Mouse (Mus musculus): ENCODE data around the gene Ninj2. TPM values are rescaled to one million over a fixed set of nuclear protein-coding genes. Genes with fewer than 3 reads are reported as not detected.

The Ninj2 gene
- polyA plus RNA-seq, 1 experiment from 2014 or later, result not detected

DNA sequence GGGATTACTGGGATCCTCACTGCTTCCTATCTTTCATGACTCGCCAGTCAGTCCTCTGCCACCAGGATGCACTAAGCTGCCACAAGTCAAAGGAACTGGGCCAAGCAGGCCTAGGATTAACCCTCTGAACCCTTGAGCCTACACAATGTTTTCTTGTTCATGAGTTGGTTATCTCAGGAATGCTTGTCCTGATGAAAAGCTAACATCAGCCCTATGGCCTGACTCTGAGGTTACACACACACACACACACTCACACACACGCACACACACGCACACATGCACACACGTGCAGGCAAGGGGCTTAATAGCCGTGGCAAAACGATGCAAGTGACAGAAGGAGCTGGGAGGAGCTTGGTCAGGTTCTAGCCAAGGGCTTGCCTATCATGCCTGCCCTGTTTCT is 132.2 kb downstream of the Ninj2 start:
- 73% methylated on average over 6 of the region's 6 CpGs for WGBS
- no peak overlapping the region for H3K4me3 ChIP-seq (ENCODE audit: low read depth, low read length)
- H3K4me2 ChIP-seq (ENCODE audit: low read depth, low read length, severe bottlenecking), result no peak overlapping the region
- ATAC-seq (replicated peaks; ENCODE audit: low FRiP score) (no peak), DNase-seq (ENCODE audit: low spot score) (no peak)
- H3K4me1 ChIP-seq (replicated peaks; ENCODE audit: control insufficient read depth, insufficient read depth, low read length), result no peaks in the 10 kb centered on the region
- no peaks in the 10 kb centered on the region for H3K27me3 ChIP-seq (ENCODE audit: control insufficient read depth, insufficient read depth, low read length)
- H3K36me3 ChIP-seq (ENCODE audit: control insufficient read depth, insufficient read depth, low read length), result no peaks in the 10 kb centered on the region
- no peaks in the 10 kb centered on the region for H3K9me3 ChIP-seq (ENCODE audit: control insufficient read depth, low read length)
- H3K9ac ChIP-seq (ENCODE audit: low read length), result no peak overlapping the region
- H3K27ac ChIP-seq (ENCODE audit: low read depth, low read length), result no peak overlapping the region

DNA sequence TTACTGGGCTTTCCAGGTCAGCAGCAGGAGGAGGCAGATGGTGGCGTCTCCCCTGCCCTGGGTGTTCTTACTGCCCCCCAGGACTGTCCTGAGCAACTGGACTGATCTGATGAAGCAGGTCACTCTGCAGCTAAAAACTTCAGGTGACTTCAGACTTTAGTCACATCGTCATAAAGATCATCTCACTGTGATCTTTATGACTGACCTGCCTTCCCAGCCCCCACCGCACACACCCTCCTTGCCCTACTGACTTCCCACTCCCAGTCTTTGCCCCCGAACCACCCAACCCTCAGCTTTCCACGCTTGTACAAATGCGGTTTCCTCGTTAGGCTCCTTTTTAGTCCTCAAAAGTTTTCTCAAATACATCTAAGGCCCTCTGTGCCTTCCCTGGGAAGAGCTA is 133.9 kb downstream of the Ninj2 start:
- H3K4me1 ChIP-seq (replicated peaks; ENCODE audit: control insufficient read depth, insufficient read depth, low read length), result no peaks in the 10 kb centered on the region
- H3K9me3 ChIP-seq (ENCODE audit: control insufficient read depth, low read length), result no peaks in the 10 kb centered on the region
- H3K27ac ChIP-seq (ENCODE audit: low read depth, low read length), result no peak overlapping the region
- ATAC-seq (replicated peaks; ENCODE audit: low FRiP score), result no peak
- H3K4me2 ChIP-seq (ENCODE audit: low read depth, low read length, severe bottlenecking), result no peak overlapping the region
- 84% methylated on average over 7 of the region's 7 CpGs for WGBS
- H3K4me3 ChIP-seq (ENCODE audit: low read depth, low read length), result no peak overlapping the region
- no peak overlapping the region for H3K9ac ChIP-seq (ENCODE audit: low read length)
- no peak for DNase-seq (ENCODE audit: low spot score)
- no peaks in the 10 kb centered on the region for H3K27me3 ChIP-seq (ENCODE audit: control insufficient read depth, insufficient read depth, low read length)
- no peaks in the 10 kb centered on the region for H3K36me3 ChIP-seq (ENCODE audit: control insufficient read depth, insufficient read depth, low read length)

DNA sequence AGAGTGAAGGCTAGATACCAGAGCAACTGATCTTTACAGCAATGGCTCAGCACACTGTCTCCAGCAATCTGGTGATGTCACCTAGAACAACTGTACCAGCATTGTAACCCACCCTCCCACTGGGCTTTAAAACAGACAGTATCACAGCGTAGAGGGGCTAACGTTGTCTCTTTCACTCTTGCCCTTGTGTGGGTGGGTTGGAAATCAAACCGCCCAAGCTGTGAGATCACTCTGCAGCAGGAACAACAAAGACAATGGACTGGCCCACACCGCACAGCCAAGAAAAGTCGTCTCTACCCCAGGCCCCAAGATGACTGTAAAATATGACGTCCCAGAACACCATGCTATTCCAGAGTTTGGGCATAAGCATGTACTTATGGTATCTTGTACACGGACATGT is 136.7 kb downstream of the Ninj2 start:
- H3K4me3 ChIP-seq (ENCODE audit: low read depth, low read length), result no peak overlapping the region
- H3K4me1 ChIP-seq (replicated peaks; ENCODE audit: control insufficient read depth, insufficient read depth, low read length), result no peaks in the 10 kb centered on the region
- WGBS, result 68% methylated on average over 7 of the region's 7 CpGs
- no peak for DNase-seq (ENCODE audit: low spot score)
- H3K9me3 ChIP-seq (ENCODE audit: control insufficient read depth, low read length), result no peaks in the 10 kb centered on the region
- no peaks in the 10 kb centered on the region for H3K27me3 ChIP-seq (ENCODE audit: control insufficient read depth, insufficient read depth, low read length)
- H3K4me2 ChIP-seq (ENCODE audit: low read depth, low read length, severe bottlenecking), result no peak overlapping the region
- no peak overlapping the region for H3K27ac ChIP-seq (ENCODE audit: low read depth, low read length)
- ATAC-seq (replicated peaks; ENCODE audit: low FRiP score), result no peak
- no peaks in the 10 kb centered on the region for H3K36me3 ChIP-seq (ENCODE audit: control insufficient read depth, insufficient read depth, low read length)
- no peak overlapping the region for H3K9ac ChIP-seq (ENCODE audit: low read length)

DNA sequence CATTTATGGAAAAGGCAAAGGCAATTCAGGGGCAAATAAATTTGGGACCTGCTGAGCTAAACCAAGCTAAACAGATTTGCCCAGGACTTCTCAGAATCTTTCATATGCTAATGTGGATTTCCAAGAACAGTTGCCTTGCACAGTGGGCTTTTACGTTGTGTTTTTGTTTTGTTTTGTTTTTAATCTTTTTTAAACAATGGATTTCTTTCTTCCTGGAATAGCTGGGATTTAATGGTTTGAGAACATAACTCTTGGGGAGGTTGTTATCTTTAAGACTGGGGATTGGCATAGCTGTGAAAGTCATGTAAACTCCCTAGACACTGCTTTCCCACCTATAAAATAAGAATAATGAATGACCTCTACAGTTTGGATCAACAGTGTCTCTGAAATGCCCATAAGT is 137.3 kb downstream of the Ninj2 start:
- no peak overlapping the region for H3K4me2 ChIP-seq (ENCODE audit: low read depth, low read length, severe bottlenecking)
- ATAC-seq (replicated peaks; ENCODE audit: low FRiP score) (no peak), DNase-seq (ENCODE audit: low spot score) (no peak)
- H3K9ac ChIP-seq (ENCODE audit: low read length), result no peak overlapping the region
- no peaks in the 10 kb centered on the region for H3K9me3 ChIP-seq (ENCODE audit: control insufficient read depth, low read length)
- no peak overlapping the region for H3K4me3 ChIP-seq (ENCODE audit: low read depth, low read length)
- H3K36me3 ChIP-seq (ENCODE audit: control insufficient read depth, insufficient read depth, low read length), result no peaks in the 10 kb centered on the region
- H3K27me3 ChIP-seq (ENCODE audit: control insufficient read depth, insufficient read depth, low read length), result no peaks in the 10 kb centered on the region
- WGBS, result 15% methylated on average over 1 of the region's 1 CpGs
- H3K27ac ChIP-seq (ENCODE audit: low read depth, low read length), result no peak overlapping the region
- no peaks in the 10 kb centered on the region for H3K4me1 ChIP-seq (replicated peaks; ENCODE audit: control insufficient read depth, insufficient read depth, low read length)

DNA sequence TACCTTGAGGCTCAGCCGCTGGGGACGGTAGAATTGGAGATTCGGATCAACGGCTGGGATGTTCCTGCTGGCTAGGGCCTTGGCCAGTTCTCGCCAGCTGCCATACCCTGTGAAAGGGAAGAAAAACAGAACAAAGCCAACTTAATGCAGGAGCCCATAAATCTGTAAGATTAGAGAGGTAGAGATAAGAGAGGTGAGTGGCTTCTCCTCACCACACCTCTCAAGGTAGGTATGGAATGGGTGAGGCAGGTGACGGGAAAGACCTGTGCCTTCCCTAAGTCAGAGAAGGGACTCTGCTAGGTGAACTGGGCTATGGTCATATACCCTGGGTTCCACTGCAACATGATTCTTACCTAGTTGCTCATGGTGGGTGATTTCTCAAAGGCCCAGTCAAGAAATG is 139.7 kb downstream of the Ninj2 start:
- no peak for DNase-seq (ENCODE audit: low spot score)
- no peak overlapping the region for H3K9ac ChIP-seq (ENCODE audit: low read length)
- H3K9me3 ChIP-seq (ENCODE audit: control insufficient read depth, low read length), result no peaks in the 10 kb centered on the region
- H3K4me3 ChIP-seq (ENCODE audit: low read depth, low read length), result no peak overlapping the region
- no peak overlapping the region for H3K27ac ChIP-seq (ENCODE audit: low read depth, low read length)
- H3K4me2 ChIP-seq (ENCODE audit: low read depth, low read length, severe bottlenecking), result no peak overlapping the region
- no peak for ATAC-seq (replicated peaks; ENCODE audit: low FRiP score)
- 98% methylated on average over 6 of the region's 6 CpGs for WGBS
- H3K36me3 ChIP-seq (ENCODE audit: control insufficient read depth, insufficient read depth, low read length), result no peaks in the 10 kb centered on the region
- no peaks in the 10 kb centered on the region for H3K4me1 ChIP-seq (replicated peaks; ENCODE audit: control insufficient read depth, insufficient read depth, low read length)
- no peaks in the 10 kb centered on the region for H3K27me3 ChIP-seq (ENCODE audit: control insufficient read depth, insufficient read depth, low read length)

DNA sequence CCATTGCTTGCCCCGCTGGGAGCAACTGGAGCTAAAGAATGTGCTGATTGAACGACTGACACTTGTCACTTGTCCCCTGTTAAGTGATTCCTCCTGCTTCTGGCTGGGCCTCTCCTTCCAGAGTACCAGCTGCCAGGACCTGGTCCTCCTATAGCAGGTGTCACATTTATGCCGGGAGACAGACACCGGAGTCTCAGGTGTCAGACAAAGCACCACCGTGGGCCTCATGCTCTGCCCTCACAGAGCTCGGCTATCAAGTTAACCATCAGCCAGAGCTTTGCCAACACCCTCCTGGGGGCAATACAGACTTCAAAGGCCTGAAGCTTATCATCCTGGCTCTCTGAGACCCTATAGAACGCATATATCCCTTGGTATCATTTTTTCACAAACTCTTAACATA is 142.7 kb downstream of the Ninj2 start:
- no peaks in the 10 kb centered on the region for H3K36me3 ChIP-seq (ENCODE audit: control insufficient read depth, insufficient read depth, low read length)
- no peaks in the 10 kb centered on the region for H3K4me1 ChIP-seq (replicated peaks; ENCODE audit: control insufficient read depth, insufficient read depth, low read length)
- H3K9me3 ChIP-seq (ENCODE audit: control insufficient read depth, low read length), result no peaks in the 10 kb centered on the region
- H3K27ac ChIP-seq (ENCODE audit: low read depth, low read length), result no peak overlapping the region
- no peak overlapping the region for H3K9ac ChIP-seq (ENCODE audit: low read length)
- no peak for DNase-seq (ENCODE audit: low spot score)
- H3K4me3 ChIP-seq (ENCODE audit: low read depth, low read length), result no peak overlapping the region
- ATAC-seq (replicated peaks; ENCODE audit: low FRiP score), result no peak
- 74% methylated on average over 7 of the region's 7 CpGs for WGBS
- H3K27me3 ChIP-seq (ENCODE audit: control insufficient read depth, insufficient read depth, low read length), result no peaks in the 10 kb centered on the region
- H3K4me2 ChIP-seq (ENCODE audit: low read depth, low read length, severe bottlenecking), result no peak overlapping the region

DNA sequence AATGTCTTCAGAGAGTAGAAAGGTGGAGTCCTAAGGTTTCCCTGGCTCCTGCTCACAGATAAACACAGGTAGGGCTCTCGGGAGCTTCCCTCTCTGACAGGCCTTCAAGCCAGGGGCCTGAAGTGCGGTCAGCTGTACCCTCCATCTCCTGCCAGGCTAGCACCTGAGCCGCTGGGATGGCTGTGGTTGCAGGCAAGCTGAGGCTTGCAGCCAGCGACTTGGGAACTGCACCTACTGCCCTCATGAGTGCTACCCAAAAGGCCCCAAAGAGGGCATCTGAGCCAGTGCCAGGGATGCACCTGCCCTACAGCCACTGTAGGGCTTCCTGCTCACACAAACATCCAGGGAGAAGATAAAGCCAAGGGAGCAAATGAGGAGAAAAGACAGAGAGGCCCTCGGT is 147.3 kb downstream of the Ninj2 start:
- Histone ChIP-seq H3K4me1 (replicated peaks; ENCODE audit: control insufficient read depth, insufficient read depth, low read length) (no peaks in the 10 kb centered on the region), H3K36me3 (ENCODE audit: control insufficient read depth, insufficient read depth, low read length) (no peaks in the 10 kb centered on the region), H3K9me3 (ENCODE audit: control insufficient read depth, low read length) (no peaks in the 10 kb centered on the region), H3K4me2 (ENCODE audit: low read depth, low read length, severe bottlenecking) (no peak overlapping the region), H3K27me3 (ENCODE audit: control insufficient read depth, insufficient read depth, low read length) (no peaks in the 10 kb centered on the region), H3K9ac (ENCODE audit: low read length) (no peak overlapping the region), H3K4me3 (ENCODE audit: low read depth, low read length) (no peak overlapping the region), H3K27ac (ENCODE audit: low read depth, low read length) (no peak overlapping the region)
- ATAC-seq (replicated peaks; ENCODE audit: low FRiP score) (no peak), DNase-seq (ENCODE audit: low spot score) (no peak)
- WGBS, result 76% methylated on average over 5 of the region's 5 CpGs

DNA sequence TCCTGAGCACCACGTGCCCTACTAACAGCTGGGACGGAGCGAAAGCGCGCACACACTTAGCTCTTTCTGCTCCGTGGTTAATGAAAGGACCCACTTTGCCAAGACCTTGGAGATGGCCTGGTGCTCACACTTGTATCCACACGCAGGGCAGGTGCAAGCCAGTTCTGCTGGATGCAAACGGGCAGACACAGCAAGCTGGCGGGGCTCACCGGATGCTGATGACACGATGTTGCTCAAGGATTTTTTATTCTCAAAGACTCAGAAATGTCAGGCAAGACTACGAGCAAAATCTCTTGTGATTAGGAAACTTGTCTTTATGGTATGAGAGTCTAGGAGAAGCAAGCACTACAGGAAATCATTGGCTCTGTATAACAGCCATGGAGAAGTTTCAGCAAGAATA is 148.3 kb downstream of the Ninj2 start:
- no peaks in the 10 kb centered on the region for H3K9me3 ChIP-seq (ENCODE audit: control insufficient read depth, low read length)
- H3K4me2 ChIP-seq (ENCODE audit: low read depth, low read length, severe bottlenecking), result no peak overlapping the region
- H3K36me3 ChIP-seq (ENCODE audit: control insufficient read depth, insufficient read depth, low read length), result no peaks in the 10 kb centered on the region
- H3K4me1 ChIP-seq (replicated peaks; ENCODE audit: control insufficient read depth, insufficient read depth, low read length), result no peaks in the 10 kb centered on the region
- no peaks in the 10 kb centered on the region for H3K27me3 ChIP-seq (ENCODE audit: control insufficient read depth, insufficient read depth, low read length)
- no peak overlapping the region for H3K9ac ChIP-seq (ENCODE audit: low read length)
- 92% methylated on average over 12 of the region's 12 CpGs for WGBS
- no peak overlapping the region for H3K27ac ChIP-seq (ENCODE audit: low read depth, low read length)
- ATAC-seq (replicated peaks; ENCODE audit: low FRiP score) (no peak), DNase-seq (ENCODE audit: low spot score) (no peak)
- no peak overlapping the region for H3K4me3 ChIP-seq (ENCODE audit: low read depth, low read length)

DNA sequence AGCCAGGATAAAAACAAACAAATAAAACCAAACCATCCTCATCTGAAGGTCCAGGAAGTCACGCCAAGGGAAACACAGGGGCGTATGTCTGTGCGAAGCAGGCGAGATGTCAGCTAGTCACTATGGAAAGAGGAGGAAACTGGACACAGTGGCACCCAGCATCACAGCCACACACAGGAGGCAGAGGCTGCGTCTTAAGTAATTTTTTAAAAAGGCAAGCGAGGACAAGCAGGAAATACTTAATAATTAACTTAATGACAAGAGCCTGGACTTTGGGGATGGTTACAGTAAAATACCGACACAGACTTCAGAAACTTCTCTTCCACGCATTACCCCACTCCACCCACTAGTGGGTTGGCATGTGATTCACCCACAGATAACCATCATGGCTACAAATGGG is 149.4 kb downstream of the Ninj2 start:
- Histone ChIP-seq H3K9me3 (ENCODE audit: control insufficient read depth, low read length) (no peaks in the 10 kb centered on the region), H3K4me2 (ENCODE audit: low read depth, low read length, severe bottlenecking) (no peak overlapping the region), H3K27ac (ENCODE audit: low read depth, low read length) (no peak overlapping the region), H3K4me3 (ENCODE audit: low read depth, low read length) (no peak overlapping the region), H3K4me1 (replicated peaks; ENCODE audit: control insufficient read depth, insufficient read depth, low read length) (no peaks in the 10 kb centered on the region), H3K9ac (ENCODE audit: low read length) (no peak overlapping the region), H3K27me3 (ENCODE audit: control insufficient read depth, insufficient read depth, low read length) (no peaks in the 10 kb centered on the region), H3K36me3 (ENCODE audit: control insufficient read depth, insufficient read depth, low read length) (no peaks in the 10 kb centered on the region)
- 87% methylated on average over 8 of the region's 8 CpGs for WGBS
- ATAC-seq (replicated peaks; ENCODE audit: low FRiP score), result no peak
- no peak for DNase-seq (ENCODE audit: low spot score)
